Mouse (Mus musculus): ENCODE results near the gene Chd4.

GRCm38 (mm10) chr6:125112553-125112952 is 16.8 kb downstream of the Chd4 start:
- no peak for TF ChIP-seq POLR2A (IDR thresholded peaks at IDR 0.05; ENCODE audit: insufficient read depth, low read depth, low read length)
- no peak for TF ChIP-seq CTCF (IDR thresholded peaks at IDR 0.05)

Measured in heart, adult 2 months (tissue).